Mouse (Mus musculus) embryonic facial prominence, embryonic 13.5 days (tissue): Measurements from ENCODE around the gene Glyat. TPM values are rescaled to one million over a fixed set of nuclear protein-coding genes. Genes with fewer than 3 reads are reported as not detected.
A peak's percentile ranks its signal among the peaks of the same experiment; 100 is the strongest.

Experiments
- ATAC-seq: fragments of 200-750 bp; cut with Nextera tagmentation; 2 replicates; pipeline ENCODE4 v1.8.0; 2017; ENCODE audit warnings: low read depth; ENCODE audit not compliant: insufficient number of reproducible peaks, insufficient read depth, low FRiP score, low TSS enrichment
- H3K27ac ChIP-seq: fragments of 300-500 bp; sonication (generic); 2 replicates; pipeline ENCODE4 v1.5.1; 2015; ENCODE audit warnings: moderate library complexity, mild to moderate bottlenecking, inconsistent platforms
- H3K27me3 ChIP-seq: fragments of 300-500 bp; sonication (generic); 2 replicates; pipeline ENCODE4 v1.6.1; 2015; ENCODE audit warnings: mild to moderate bottlenecking, inconsistent platforms
- H3K36me3 ChIP-seq: fragments of 300-500 bp; sonication (generic); 2 replicates; pipeline ENCODE4 v1.6.1; 2015; ENCODE audit warnings: mild to moderate bottlenecking, inconsistent platforms
- H3K4me1 ChIP-seq: fragments of 300-500 bp; sonication (generic); 2 replicates; pipeline ENCODE4 v1.6.1; 2015; ENCODE audit warnings: inconsistent platforms
- H3K4me2 ChIP-seq: fragments of 300-500 bp; sonication (generic); 2 replicates; pipeline ENCODE4 v1.6.1; 2015; ENCODE audit warnings: moderate library complexity, mild to moderate bottlenecking, inconsistent platforms
- H3K4me3 ChIP-seq: fragments of 300-500 bp; sonication (generic); 2 replicates; pipeline ENCODE4 v1.5.1; 2015; ENCODE audit warnings: mild to moderate bottlenecking, inconsistent platforms
- H3K9ac ChIP-seq: fragments of 300-500 bp; sonication (generic); 2 replicates; pipeline ENCODE4 v1.6.1; 2015; ENCODE audit warnings: mild to moderate bottlenecking, inconsistent platforms
- H3K9me3 ChIP-seq: fragments of 300-500 bp; sonication (generic); 2 replicates; pipeline ENCODE4 v1.6.1; 2016; ENCODE audit warnings: inconsistent platforms
- WGBS: fragments of 180-500 bp; shearing (Covaris S2); methylation state at CpG from one replicate; pipeline ENCODE4 v1.1.7; 2015; ENCODE audit warnings: mixed read lengths; 5-methylcytosine and 5-hydroxymethylcytosine counted together
- polyA plus RNA-seq: library from polyadenylated mRNA; unstranded; fragments of >200 nt; fragmentation: Nextera tagmentation; extraction: Ambion mirVana; gene quantifications from 2 replicates; pipeline ENCODE4 v1.2.1, GENCODE M21; 2015

The Glyat gene
- not detected in 2 replicates for polyA plus RNA-seq

GRCm38 (mm10) chr19:12633176-12633575, at the start of gene Glyat:
TSS of gene Glyat (plus strand) at chr19:12633308.
- Histone ChIP-seq H3K4me1 (no peaks in the 10 kb centered on the region), H3K36me3 (no peaks in the 10 kb centered on the region), H3K9ac (no peak within 1 kb of the TSS), H3K27ac (no peak within 1 kb of the TSS), H3K4me2 (no peak within 1 kb of the TSS), H3K27me3 (no peaks in the 10 kb centered on the region), H3K9me3 (no peaks in the 10 kb centered on the region), H3K4me3 (no peak within 1 kb of the TSS)
- WGBS, result 78% methylated on average over 4 of the region's 4 CpGs
- ATAC-seq, result no peak

DNA sequence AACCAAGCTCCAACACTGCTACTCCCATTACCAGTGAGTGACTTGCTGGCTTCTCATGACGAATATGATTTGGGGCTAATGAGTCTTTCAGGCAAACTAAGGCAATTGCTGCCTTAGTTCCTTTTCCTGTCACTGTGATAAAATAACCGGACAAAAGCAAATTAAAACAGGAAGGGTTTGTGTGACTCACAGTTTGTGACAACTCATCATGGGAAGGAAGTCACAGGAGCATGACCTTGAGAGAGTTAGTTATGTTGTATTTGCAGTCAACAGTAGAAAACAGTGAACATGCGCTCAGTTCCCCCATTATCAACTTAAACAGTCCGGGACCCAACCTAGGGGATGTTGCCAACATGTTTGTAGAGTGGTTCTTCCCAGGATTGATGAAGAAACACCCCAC, 47.8 kb upstream of the Glyat start:
- Histone ChIP-seq H3K36me3 (peaks cover 7% of the 10 kb centered on the region; the same call in 1 of the 2 replicates), H3K4me2 (no peak overlapping the region), H3K9ac (no peak overlapping the region), H3K4me1 (no peaks in the 10 kb centered on the region), H3K27ac (no peak overlapping the region), H3K27me3 (no peaks in the 10 kb centered on the region), H3K9me3 (no peaks in the 10 kb centered on the region), H3K4me3 (no peak overlapping the region)
- ATAC-seq, result no peak
- WGBS, result 74% methylated on average over 4 of the region's 4 CpGs

- H3K4me2 ChIP-seq, result no peak overlapping the region
- peaks cover 5% of the 10 kb centered on the region; the same call in 1 of the 2 replicates for H3K36me3 ChIP-seq
- ATAC-seq, result 0 out of 2 replicates have a peak, but pooled peaks have one; percentile 49
- no peaks in the 10 kb centered on the region for H3K9me3 ChIP-seq
- H3K4me3 ChIP-seq, result no peak overlapping the region
- H3K4me1 ChIP-seq, result peaks cover 9% of the 10 kb centered on the region; the same call in 1 of the 2 replicates
- H3K9ac ChIP-seq, result no peak overlapping the region
- H3K27ac ChIP-seq, result no peak overlapping the region
- WGBS, result 14% methylated on average over 1 of the region's 1 CpGs
- H3K27me3 ChIP-seq, result peaks cover 5% of the 10 kb centered on the region
Observed at GRCm38 (mm10) chr19:12591908-12592307, 41.2 kb upstream of the Glyat start.

GRCm38 (mm10) chr19:12595135-12595529, 38.0 kb upstream of the Glyat start:
- Histone ChIP-seq H3K27me3 (peaks cover 11% of the 10 kb centered on the region), H3K9me3 (no peaks in the 10 kb centered on the region), H3K27ac (no peak overlapping the region), H3K36me3 (no peaks in the 10 kb centered on the region), H3K9ac (no peak overlapping the region), H3K4me1 (peaks cover 11% of the 10 kb centered on the region; the same call in 1 of the 2 replicates), H3K4me2 (peak overlapping the region; percentile 99), H3K4me3 (peak overlapping the region; percentile 64)
- ATAC-seq, result no peak
- WGBS, result 55% methylated on average over 2 of the region's 2 CpGs

DNA sequence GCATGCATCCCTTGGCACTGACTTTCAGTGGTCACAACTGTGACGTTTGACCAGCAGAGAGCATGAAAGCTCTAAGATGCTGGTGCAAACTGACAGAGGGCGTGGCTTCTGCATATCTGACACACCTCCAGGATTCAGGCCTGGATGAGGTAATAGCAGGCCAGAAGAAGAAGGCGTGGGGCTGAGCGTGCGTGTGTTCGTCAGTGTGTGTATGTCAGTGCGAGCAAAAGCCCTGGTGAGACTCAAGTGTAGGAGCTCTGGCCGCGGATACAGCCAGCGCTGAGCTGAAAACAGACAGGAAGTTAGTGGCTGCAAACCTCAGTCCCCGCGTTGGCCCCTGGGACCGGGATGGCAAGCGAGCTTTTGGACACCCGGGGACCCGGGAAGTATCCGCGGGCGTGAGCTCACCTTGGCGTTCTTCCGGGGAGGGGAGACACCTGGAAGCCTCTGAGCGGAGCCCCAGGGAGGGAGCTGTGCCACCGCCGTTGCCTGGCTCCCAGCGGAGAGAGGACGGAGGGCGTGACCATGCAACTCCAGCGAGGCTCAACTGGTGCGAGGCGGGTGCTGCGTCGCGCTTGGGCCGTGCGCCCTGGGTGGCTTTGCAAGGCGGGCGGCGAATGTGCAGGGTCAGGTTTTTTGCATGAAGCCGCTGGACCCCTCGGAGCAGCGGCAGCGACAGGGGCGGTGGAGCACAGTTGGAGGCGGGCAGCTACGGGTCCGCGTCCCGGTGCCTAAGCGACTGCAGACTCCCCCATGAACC, 37.4 kb upstream of the Glyat start:
- H3K4me2 ChIP-seq, result peak overlapping the region; percentile 99
- ATAC-seq, result peak; percentile 90
- peaks cover 11% of the 10 kb centered on the region; the same call in 1 of the 2 replicates for H3K4me1 ChIP-seq
- H3K4me3 ChIP-seq, result peak overlapping the region; percentile 64
- H3K36me3 ChIP-seq, result no peaks in the 10 kb centered on the region
- H3K9me3 ChIP-seq, result no peaks in the 10 kb centered on the region
- H3K27ac ChIP-seq, result no peak overlapping the region
- peak overlapping the region; percentile 75 for H3K9ac ChIP-seq
- H3K27me3 ChIP-seq, result peaks cover 11% of the 10 kb centered on the region
- WGBS, result under 1% methylated on average over 49 of the region's 49 CpGs

DNA sequence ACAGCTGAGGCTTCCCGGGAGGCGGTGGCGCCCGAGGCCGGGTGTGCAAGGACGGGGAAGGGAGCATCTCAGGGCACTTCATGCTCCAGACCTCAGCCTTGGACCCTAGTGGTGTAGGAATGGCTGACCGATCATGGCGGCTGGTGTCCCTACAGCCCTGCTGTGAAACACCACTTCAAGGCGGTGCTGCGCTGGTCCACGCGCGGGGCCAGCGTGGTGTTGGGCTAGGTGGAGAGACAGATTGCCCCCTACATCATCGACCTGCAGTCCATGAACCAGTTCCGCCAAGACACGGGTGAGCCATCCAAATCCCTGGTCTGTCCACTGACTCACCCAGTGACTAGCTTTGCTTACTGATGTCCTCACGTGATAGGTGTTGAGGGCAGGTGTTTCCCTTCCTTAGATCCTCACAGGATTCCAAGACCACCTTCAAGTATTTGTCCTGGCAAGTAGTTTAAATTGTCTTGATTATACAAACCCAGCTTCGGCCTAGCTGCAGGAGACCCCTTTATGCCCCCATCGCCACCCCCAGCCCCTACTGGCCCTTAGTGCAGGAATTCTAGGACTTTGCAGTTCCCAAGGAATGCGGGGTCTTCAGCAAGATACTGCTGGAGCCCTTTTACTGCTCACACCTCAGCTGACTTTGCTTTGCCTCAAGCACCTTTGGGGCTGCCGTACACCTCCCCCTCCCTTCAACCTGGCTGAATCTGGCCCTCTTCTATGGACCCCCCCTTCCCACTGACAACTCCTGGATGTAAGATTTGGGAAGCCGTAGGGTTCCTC, 36.6 kb upstream of the Glyat start:
- H3K9ac ChIP-seq, result peak overlapping the region; percentile 75
- 14% methylated on average over 23 of the region's 23 CpGs for WGBS
- peak overlapping the region; percentile 99 for H3K4me2 ChIP-seq
- peaks cover 11% of the 10 kb centered on the region; the same call in 1 of the 2 replicates for H3K4me1 ChIP-seq
- peak overlapping the region; percentile 64 for H3K4me3 ChIP-seq
- ATAC-seq, result peak; percentile 26; the same call in 1 of the 2 replicates
- peaks cover 11% of the 10 kb centered on the region for H3K27me3 ChIP-seq
- no peaks in the 10 kb centered on the region for H3K9me3 ChIP-seq
- no peaks in the 10 kb centered on the region for H3K36me3 ChIP-seq
- H3K27ac ChIP-seq, result no peak overlapping the region

GRCm38 (mm10) chr19:12597073-12597405, 36.1 kb upstream of the Glyat start:
- peaks cover 11% of the 10 kb centered on the region; the same call in 1 of the 2 replicates for H3K4me1 ChIP-seq
- peaks cover 11% of the 10 kb centered on the region for H3K27me3 ChIP-seq
- 69% methylated on average over 3 of the region's 3 CpGs for WGBS
- H3K4me2 ChIP-seq, result peak overlapping the region; percentile 99
- H3K9me3 ChIP-seq, result no peaks in the 10 kb centered on the region
- no peaks in the 10 kb centered on the region for H3K36me3 ChIP-seq
- H3K27ac ChIP-seq, result no peak overlapping the region
- no peak overlapping the region for H3K9ac ChIP-seq
- H3K4me3 ChIP-seq, result no peak overlapping the region
- no peak for ATAC-seq

DNA sequence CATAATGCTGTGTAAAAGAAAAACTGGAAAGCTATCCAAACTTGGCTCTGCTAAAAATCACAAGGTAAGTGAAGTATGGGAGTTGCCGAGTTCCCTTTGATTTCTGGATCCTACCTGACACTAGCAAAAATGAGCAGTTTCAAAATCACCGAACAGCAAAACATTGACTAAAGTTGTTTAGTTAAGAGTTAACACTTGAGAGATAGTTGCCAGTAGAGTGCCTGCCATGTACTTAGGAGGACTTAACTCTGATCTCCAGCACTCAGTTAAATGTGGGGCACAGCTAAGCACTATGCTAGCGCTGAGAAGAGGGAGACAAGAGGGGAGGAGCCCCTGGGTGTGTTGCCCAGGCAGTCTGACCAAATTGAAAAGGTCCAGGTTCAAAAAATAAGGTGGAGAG, 34.4 kb upstream of the Glyat start:
- peaks cover 11% of the 10 kb centered on the region for H3K27me3 ChIP-seq
- no peak overlapping the region for H3K27ac ChIP-seq
- no peak overlapping the region for H3K4me3 ChIP-seq
- 74% methylated on average over 3 of the region's 3 CpGs for WGBS
- no peak overlapping the region for H3K4me2 ChIP-seq
- H3K4me1 ChIP-seq, result peaks cover 11% of the 10 kb centered on the region; the same call in 1 of the 2 replicates
- no peak for ATAC-seq
- H3K36me3 ChIP-seq, result no peaks in the 10 kb centered on the region
- H3K9ac ChIP-seq, result no peak overlapping the region
- H3K9me3 ChIP-seq, result no peaks in the 10 kb centered on the region

DNA sequence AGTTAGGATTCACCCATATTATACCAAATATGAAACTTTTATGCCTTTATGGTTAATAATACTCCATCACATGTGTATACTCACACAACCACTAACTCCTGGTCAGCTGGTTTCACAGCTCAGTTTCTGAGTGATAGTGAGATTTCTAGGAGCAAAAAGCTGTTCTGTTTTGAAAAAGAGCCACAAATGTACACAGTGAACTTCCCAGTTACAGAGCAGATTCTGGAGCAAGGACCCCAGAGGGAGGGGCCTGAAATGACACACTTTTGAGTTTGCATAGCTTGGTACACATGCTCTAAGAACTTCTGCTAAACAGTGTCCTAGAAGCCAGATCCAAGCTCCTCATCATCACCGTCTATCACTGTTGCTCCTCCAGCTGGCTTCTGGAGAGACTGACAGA, 33.4 kb upstream of the Glyat start, which contains the start of gene Gm4952:
Gm4952 (plus strand) TSS at position 301 of the 400 bp plus-strand sequence.
- peaks cover 11% of the 10 kb centered on the region for H3K27me3 ChIP-seq
- no peak within 1 kb of the TSS for H3K4me2 ChIP-seq
- no peaks in the 10 kb centered on the region for H3K36me3 ChIP-seq
- no peak for ATAC-seq
- WGBS, result 61% methylated on average over 1 of the region's 1 CpGs
- no peak within 1 kb of the TSS for H3K9ac ChIP-seq
- H3K4me1 ChIP-seq, result peaks cover 11% of the 10 kb centered on the region; the same call in 1 of the 2 replicates
- no peak within 1 kb of the TSS for H3K4me3 ChIP-seq
- no peaks in the 10 kb centered on the region for H3K9me3 ChIP-seq
- no peak within 1 kb of the TSS for H3K27ac ChIP-seq

- Histone ChIP-seq H3K4me2 (no peak overlapping the region), H3K9ac (no peak overlapping the region), H3K4me3 (no peak overlapping the region), H3K9me3 (no peaks in the 10 kb centered on the region), H3K36me3 (no peaks in the 10 kb centered on the region), H3K27me3 (peaks cover 11% of the 10 kb centered on the region), H3K4me1 (peaks cover 11% of the 10 kb centered on the region; the same call in 1 of the 2 replicates), H3K27ac (no peak overlapping the region)
- no peak for ATAC-seq
- WGBS, result 17% methylated on average over 2 of the region's 2 CpGs
Observed at GRCm38 (mm10) chr19:12600684-12601480, 32.2 kb upstream of the Glyat start.

GRCm38 (mm10) chr19:12608336-12608735, 24.8 kb upstream of the Glyat start:
- H3K4me2 ChIP-seq, result no peak overlapping the region
- no peak overlapping the region for H3K27ac ChIP-seq
- no peak overlapping the region for H3K4me3 ChIP-seq
- no peaks in the 10 kb centered on the region for H3K36me3 ChIP-seq
- ATAC-seq, result no peak
- no peaks in the 10 kb centered on the region for H3K9me3 ChIP-seq
- no peaks in the 10 kb centered on the region for H3K27me3 ChIP-seq
- no peaks in the 10 kb centered on the region for H3K4me1 ChIP-seq
- H3K9ac ChIP-seq, result no peak overlapping the region
